Mouse (Mus musculus): ENCODE results near the gene Dnajc8.

DNA sequence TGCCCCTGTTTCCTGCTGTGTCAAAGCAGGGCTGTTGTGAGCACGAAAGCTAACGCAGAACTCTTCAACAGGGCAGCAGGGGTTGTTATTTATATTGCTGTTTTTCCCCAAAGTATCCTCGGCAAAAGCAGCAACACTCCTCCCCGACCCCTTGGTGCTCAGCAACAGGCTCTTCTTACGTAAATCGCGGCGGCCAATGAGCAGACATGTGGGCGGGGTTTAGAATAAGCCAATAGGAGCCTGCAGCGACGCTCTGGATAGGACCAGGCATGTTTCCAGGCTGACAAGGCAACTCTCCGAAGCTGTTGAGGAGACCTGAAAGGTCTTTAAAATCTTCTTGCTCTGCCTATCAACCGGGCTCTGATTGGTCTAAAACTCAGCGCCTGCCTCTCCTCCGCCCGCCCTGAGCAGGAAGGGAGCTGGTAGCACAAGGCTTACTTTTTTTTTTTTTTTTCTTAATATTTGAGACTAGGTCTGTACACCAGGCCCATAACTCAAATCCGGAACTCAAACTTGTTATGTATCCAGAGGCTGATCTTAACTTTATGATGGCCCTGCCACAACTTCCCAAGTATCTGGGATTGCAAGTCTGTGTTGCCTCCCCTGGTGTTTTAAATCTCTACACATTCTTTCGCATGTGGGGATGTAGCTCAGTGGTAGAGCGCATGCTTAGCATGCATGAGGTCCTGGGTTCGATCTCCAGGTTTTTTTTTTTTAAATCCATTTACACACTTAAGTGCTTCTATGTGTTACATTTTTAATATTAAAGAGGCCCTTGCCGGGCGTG, 19.8 kb upstream of the Dnajc8 start:
- no peak for TF ChIP-seq CTCF (IDR thresholded peaks at IDR 0.05; ENCODE audit: control insufficient read depth, insufficient read depth, insufficient replicate concordance, low read depth, low read length)
- peak; percentile 92 for TF ChIP-seq POLR2A (IDR thresholded peaks at IDR 0.05; ENCODE audit: control insufficient read depth, low read depth, low read length)

Data from testis, adult 2 months (tissue).